ENCODE assay signal across 9 mouse cellular contexts in the genomic region with DNA sequence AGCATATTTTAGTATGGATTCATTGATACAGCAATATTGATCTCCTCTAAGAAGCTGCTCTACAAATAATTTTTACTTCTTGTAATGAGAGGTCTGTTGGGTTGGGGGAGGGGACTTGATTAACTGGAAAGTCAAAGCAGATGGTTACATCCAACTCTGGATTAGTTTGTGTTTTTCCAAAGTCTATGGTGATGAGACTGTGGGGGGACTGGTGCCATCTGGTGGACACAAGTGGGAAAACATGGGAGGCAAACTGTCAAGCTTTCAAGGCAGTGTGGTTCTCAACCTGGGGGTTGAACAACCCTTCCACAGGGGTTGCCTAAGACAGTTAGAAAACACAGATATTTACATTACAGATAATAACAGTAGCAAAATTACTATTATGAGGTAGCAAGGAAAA. TPM values are rescaled to one million over a fixed set of nuclear protein-coding genes. Genes with fewer than 3 reads are reported as not detected.
DNase-seq lines count a peak whose midpoint lies in the region; ATAC-seq and TF ChIP-seq lines count a peak whose summit lies in the region.
"Had no signal": no experiment of that assay in that cellular context is flagged by ENCODE, and none has a peak within 500 bp of the region (broad histone marks: within the 10 kb centered on the region; RNA-seq: fewer than 3 reads in every experiment).

No protein-coding gene starts in this region.

- H3K4me1 ChIP-seq in heart, adult 2 months (ENCODE audit: control insufficient read depth, insufficient read depth, low read length): peaks cover 10% of the 10 kb centered on the region
- peaks cover 15% of the 10 kb centered on the region for H3K4me1 ChIP-seq in heart, embryonic 12.5 days (replicated peaks)
- H3K4me1 ChIP-seq: midbrain, embryonic 12.5 days had no signal

- H3K36me3 ChIP-seq in heart, adult 2 months (ENCODE audit: control insufficient read depth, insufficient read depth, low read length): no peaks in the 10 kb centered on the region
- H3K36me3 ChIP-seq in heart, embryonic 12.5 days: no peaks in the 10 kb centered on the region
- H3K36me3 ChIP-seq: midbrain, embryonic 12.5 days had no signal

- TF ChIP-seq EP300 in heart, adult 2 months (IDR thresholded peaks at IDR 0.05; ENCODE audit: insufficient read depth, low read depth, low read length): peak; percentile 90

- H3K27ac ChIP-seq in heart, adult 2 months: no peak overlapping the region
- no peak overlapping the region for H3K27ac ChIP-seq in heart, embryonic 12.5 days (ENCODE audit: poor library complexity, severe bottlenecking)
- H3K27ac ChIP-seq: midbrain, embryonic 12.5 days had no signal

- no peaks in the 10 kb centered on the region for H3K27me3 ChIP-seq in heart, adult 2 months (ENCODE audit: control insufficient read depth, insufficient read depth, low read length)
- H3K27me3 ChIP-seq in heart, embryonic 12.5 days (replicated peaks): no peaks in the 10 kb centered on the region
- H3K27me3 ChIP-seq: midbrain, embryonic 12.5 days had no signal

- TF ChIP-seq POLR2A in heart, adult 2 months (IDR thresholded peaks at IDR 0.05; ENCODE audit: insufficient read depth, low read depth, low read length): no peak

- no peak overlapping the region for H3K4me3 ChIP-seq in heart, adult 2 months
- H3K4me3 ChIP-seq in heart, embryonic 12.5 days: no peak overlapping the region
- H3K4me3 ChIP-seq: midbrain, embryonic 12.5 days had no signal

- TF ChIP-seq CTCF in heart, adult 2 months (IDR thresholded peaks at IDR 0.05): peak; percentile 91

- peak; percentile 34 to 75 for DNase-seq in heart, adult 2 months
- peak; percentile 9 for DNase-seq in MN1 (ENCODE audit: low spot score)
- peak; percentile 42 to 44 for DNase-seq in cerebellum, postnatal 36 days
- DNase-seq in gastrocnemius, postnatal 14 days: peak; percentile 39
- DNase-seq in kidney, postnatal 4 days: peak; percentile 77
- peak; percentile 58 for DNase-seq in lung, postnatal 14 days
- peak; percentile 47 for DNase-seq in skeletal muscle tissue, adult 2 months (ENCODE audit: low read depth, low spot score)

- ATAC-seq in heart, embryonic 12.5 days (ENCODE audit: insufficient number of reproducible peaks, low FRiP score): no peak

- H3K79me2 ChIP-seq in heart, adult 2 months (replicated peaks; ENCODE audit: control insufficient read depth, insufficient read depth, low read length): no peaks in the 10 kb centered on the region

- no peak overlapping the region for H3K9ac ChIP-seq in heart, adult 2 months (ENCODE audit: low read depth, low read length)
- H3K9ac ChIP-seq in heart, embryonic 12.5 days: no peak overlapping the region
- H3K9ac ChIP-seq: midbrain, embryonic 12.5 days had no signal

- H3K4me2 ChIP-seq in heart, embryonic 12.5 days: no peak overlapping the region
- H3K4me2 ChIP-seq: midbrain, embryonic 12.5 days had no signal

- intact Hi-C loops in heart, adult 2 months (cut with DNase I): loop anchor here (1.0 kb wide), 1 partner anchor 42 kb away; no protein-coding TSS in a partner anchor
- intact Hi-C loops in gastrocnemius, postnatal 14 days (cut with DNase I; ENCODE audit: low total_unique reads): loop anchor here (5.0 kb wide), 1 partner anchor 42 kb away; no protein-coding TSS in a partner anchor

- no peaks in the 10 kb centered on the region for H3K9me3 ChIP-seq in heart, embryonic 12.5 days (replicated peaks)
- H3K9me3 ChIP-seq: midbrain, embryonic 12.5 days had no signal

RNA-seq across cellular contexts. Expression of gene Tmem182, which starts 39.2 kb away (rescaled TPM):
- total RNA-seq in heart, adult 2 months (2021): 100 to 1,000 TPM; 142 to 178 TPM
- 89.5 and 174 TPM in 2 replicates for polyA plus RNA-seq in heart, adult 2 months (2012; rRNA removed)
- polyA plus RNA-seq in heart, embryonic 12.5 days (2016; fragmentation: Nextera tagmentation; extraction: Ambion mirVana): 21.1 and 22.9 TPM in 2 replicates
- 100 to 1,000 TPM; 181 to 201 TPM for total RNA-seq in gastrocnemius, postnatal 14 days (2021)
- polyA plus RNA-seq: midbrain, embryonic 12.5 days had no signal

RNA-seq across cellular contexts. Expression of gene Mfsd9, which starts 54.1 kb away (rescaled TPM):
- total RNA-seq in heart, adult 2 months (2021): under 1 TPM; 0.52 to 0.57 TPM
- 0.72 and 1.3 TPM in 2 replicates for polyA plus RNA-seq in heart, adult 2 months (2012; rRNA removed)
- polyA plus RNA-seq in heart, embryonic 12.5 days (2016; fragmentation: Nextera tagmentation; extraction: Ambion mirVana): 1.7 and 2.1 TPM in 2 replicates
- total RNA-seq in gastrocnemius, postnatal 14 days (2021): under 1 TPM; 0.33 to 0.59 TPM

Comparison
In these comparisons a context has a peak if more than half of its experiments do, and no peak if none do; other contexts are left out.
1. DNase-seq: peak in every context shown above with its lines; median percentile 77 in kidney, postnatal 4 days; 58 in lung, postnatal 14 days; 54 in heart, adult 2 months; 47 in skeletal muscle tissue, adult 2 months; 43 in cerebellum, postnatal 36 days; 39 in gastrocnemius, postnatal 14 days; 9 in MN1.